Mouse (Mus musculus): ENCODE measurements around the gene Hspa1l. TPM values are rescaled to one million over a fixed set of nuclear protein-coding genes. Genes with fewer than 3 reads are reported as not detected.
"Not testable (repeated sequence)": the region's sequence is repeated elsewhere in the genome, so short reads cannot be mapped to it uniquely, and the experiment has no call there.

The Hspa1l gene
- not detected in 2 replicates for total RNA-seq (2015)
- total RNA-seq (2017), result not detected in 2 replicates

- ATAC-seq (replicated peaks; ENCODE audit: poor library complexity), result peak; percentile 93
Observed at GRCm38 (mm10) chr17:34972069-34972749, at the start of gene Hspa1l, which contains the start of gene Hspa1a. Hspa1l (plus strand) TSS chr17:34972703. Hspa1a (minus strand) TSS chr17:34972156.

- peak; percentile 52; the same call in 1 of the 2 replicates for ATAC-seq (replicated peaks; ENCODE audit: poor library complexity)
Observed at GRCm38 (mm10) chr17:34922939-34923338, 49.6 kb upstream of the Hspa1l start.

- ATAC-seq (replicated peaks; ENCODE audit: poor library complexity), result no peak
Observed at GRCm38 (mm10) chr17:34924258-34924657, 48.2 kb upstream of the Hspa1l start.

GRCm38 (mm10) chr17:34927306-34928019, 45.0 kb upstream of the Hspa1l start:
- ATAC-seq (replicated peaks; ENCODE audit: poor library complexity), result no peak

GRCm38 (mm10) chr17:34928841-34929240, 43.7 kb upstream of the Hspa1l start:
- ATAC-seq (replicated peaks; ENCODE audit: poor library complexity), result no peak

GRCm38 (mm10) chr17:34931061-34931734, 41.3 kb upstream of the Hspa1l start, which contains the start of gene Neu1:
Neu1 (plus strand) TSS chr17:34931253.
- ATAC-seq (replicated peaks; ENCODE audit: poor library complexity), result peak; percentile 94

GRCm38 (mm10) chr17:34931735-34932098, 40.8 kb upstream of the Hspa1l start:
- no peak for ATAC-seq (replicated peaks; ENCODE audit: poor library complexity)

- no peak for ATAC-seq (replicated peaks; ENCODE audit: poor library complexity)
Observed at GRCm38 (mm10) chr17:34932287-34932686, 40.2 kb upstream of the Hspa1l start.

- no peak for ATAC-seq (replicated peaks; ENCODE audit: poor library complexity)
Observed at GRCm38 (mm10) chr17:34934031-34934430, 38.5 kb upstream of the Hspa1l start.

- 0 out of 2 replicates have a peak, but pooled peaks have one; percentile 10 for ATAC-seq (replicated peaks; ENCODE audit: poor library complexity)
Observed at GRCm38 (mm10) chr17:34934830-34935229, 37.7 kb upstream of the Hspa1l start.

- peak; percentile 76 for ATAC-seq (replicated peaks; ENCODE audit: poor library complexity)
Observed at GRCm38 (mm10) chr17:34937960-34938505, 34.5 kb upstream of the Hspa1l start.

- ATAC-seq (replicated peaks; ENCODE audit: poor library complexity), result peak; percentile 74
Observed at GRCm38 (mm10) chr17:34941344-34942041, 31.0 kb upstream of the Hspa1l start.

GRCm38 (mm10) chr17:34943128-34943815, 29.2 kb upstream of the Hspa1l start:
- no peak for ATAC-seq (replicated peaks; ENCODE audit: poor library complexity)

GRCm38 (mm10) chr17:34944362-34944761, 28.1 kb upstream of the Hspa1l start:
- ATAC-seq (replicated peaks; ENCODE audit: poor library complexity), result no peak

GRCm38 (mm10) chr17:34946486-34947140, 25.9 kb upstream of the Hspa1l start:
- ATAC-seq (replicated peaks; ENCODE audit: poor library complexity), result no peak

- ATAC-seq (replicated peaks; ENCODE audit: poor library complexity), result peak; percentile 10; the same call in 1 of the 2 replicates
Observed at GRCm38 (mm10) chr17:34947606-34948005, 24.9 kb upstream of the Hspa1l start.

- ATAC-seq (replicated peaks; ENCODE audit: poor library complexity), result not testable (repeated sequence)
Observed at GRCm38 (mm10) chr17:34948721-34949552, 23.6 kb upstream of the Hspa1l start.

GRCm38 (mm10) chr17:34949553-34949969, 22.9 kb upstream of the Hspa1l start:
- no peak for ATAC-seq (replicated peaks; ENCODE audit: poor library complexity)

Data from megakaryocyte progenitor cell, adult 5-6 weeks (primary cell).